Mouse (Mus musculus): ENCODE results near the gene Aqp1. TPM values are rescaled to one million over a fixed set of nuclear protein-coding genes. Genes with fewer than 3 reads are reported as not detected.

Gene Aqp1
- polyA plus RNA-seq, 1 experiment from 2014 or later: 2.8 TPM

GRCm38 (mm10) chr6:55326299-55326698, 9.9 kb upstream of the Aqp1 start:
- Histone ChIP-seq H3K4me2 (replicated peaks; ENCODE audit: low read depth, low read length) (no peak overlapping the region), H3K27me3 (ENCODE audit: control insufficient read depth, insufficient read depth, low read length) (no peaks in the 10 kb centered on the region), H3K36me3 (ENCODE audit: control insufficient read depth, insufficient read depth, low read length) (no peaks in the 10 kb centered on the region), H3K9me3 (ENCODE audit: control insufficient read depth, low read length) (no peaks in the 10 kb centered on the region), H3K9ac (ENCODE audit: low read depth, low read length) (no peak overlapping the region), H3K27ac (ENCODE audit: low read depth, low read length) (no peak overlapping the region), H3K4me3 (ENCODE audit: low read length) (no peak overlapping the region), H3K4me1 (ENCODE audit: control insufficient read depth, insufficient read depth, low read length) (no peaks in the 10 kb centered on the region)
- ATAC-seq (ENCODE audit: low FRiP score, low TSS enrichment): no peak
- WGBS: 67% methylated on average over 4 of the region's 4 CpGs

- Histone ChIP-seq H3K4me3 (ENCODE audit: low read length) (no peak overlapping the region), H3K4me2 (replicated peaks; ENCODE audit: low read depth, low read length) (no peak overlapping the region), H3K9me3 (ENCODE audit: control insufficient read depth, low read length) (no peaks in the 10 kb centered on the region), H3K36me3 (ENCODE audit: control insufficient read depth, insufficient read depth, low read length) (no peaks in the 10 kb centered on the region), H3K27ac (ENCODE audit: low read depth, low read length) (no peak overlapping the region), H3K4me1 (ENCODE audit: control insufficient read depth, insufficient read depth, low read length) (no peaks in the 10 kb centered on the region), H3K27me3 (ENCODE audit: control insufficient read depth, insufficient read depth, low read length) (no peaks in the 10 kb centered on the region), H3K9ac (ENCODE audit: low read depth, low read length) (no peak overlapping the region)
- ATAC-seq (ENCODE audit: low FRiP score, low TSS enrichment): no peak
- 82% methylated on average over 13 of the region's 13 CpGs for WGBS
These were observed 8.9 kb upstream of the Aqp1 start for GRCm38 (mm10) chr6:55327326-55327725.

GRCm38 (mm10) chr6:55328179-55328578, 8.1 kb upstream of the Aqp1 start:
- 74% methylated on average over 4 of the region's 4 CpGs for WGBS
- ATAC-seq (ENCODE audit: low FRiP score, low TSS enrichment): no peak

GRCm38 (mm10) chr6:55331315-55331714, 4.9 kb upstream of the Aqp1 start:
- H3K27ac ChIP-seq (ENCODE audit: low read depth, low read length): no peak overlapping the region
- WGBS: 42% methylated on average over 6 of the region's 6 CpGs
- no peak overlapping the region for H3K4me3 ChIP-seq (ENCODE audit: low read length)
- no peaks in the 10 kb centered on the region for H3K27me3 ChIP-seq (ENCODE audit: control insufficient read depth, insufficient read depth, low read length)
- H3K4me1 ChIP-seq (ENCODE audit: control insufficient read depth, insufficient read depth, low read length): peaks cover 6% of the 10 kb centered on the region; the same call in 1 of the 2 replicates
- H3K9ac ChIP-seq (ENCODE audit: low read depth, low read length): no peak overlapping the region
- no peak for ATAC-seq (ENCODE audit: low FRiP score, low TSS enrichment)
- H3K4me2 ChIP-seq (replicated peaks; ENCODE audit: low read depth, low read length): no peak overlapping the region
- H3K36me3 ChIP-seq (ENCODE audit: control insufficient read depth, insufficient read depth, low read length): no peaks in the 10 kb centered on the region
- no peaks in the 10 kb centered on the region for H3K9me3 ChIP-seq (ENCODE audit: control insufficient read depth, low read length)

More at GRCm38 (mm10) chr6:55328179-55328578, 8.1 kb upstream of the Aqp1 start:
- Histone ChIP-seq H3K9ac (ENCODE audit: low read depth, low read length) (no peak overlapping the region), H3K4me1 (ENCODE audit: control insufficient read depth, insufficient read depth, low read length) (no peaks in the 10 kb centered on the region), H3K27ac (ENCODE audit: low read depth, low read length) (no peak overlapping the region), H3K4me3 (ENCODE audit: low read length) (no peak overlapping the region), H3K9me3 (ENCODE audit: control insufficient read depth, low read length) (no peaks in the 10 kb centered on the region), H3K36me3 (ENCODE audit: control insufficient read depth, insufficient read depth, low read length) (no peaks in the 10 kb centered on the region), H3K4me2 (replicated peaks; ENCODE audit: low read depth, low read length) (no peak overlapping the region), H3K27me3 (ENCODE audit: control insufficient read depth, insufficient read depth, low read length) (no peaks in the 10 kb centered on the region)

- Histone ChIP-seq H3K9ac (ENCODE audit: low read depth, low read length) (no peak overlapping the region), H3K27ac (ENCODE audit: low read depth, low read length) (no peak overlapping the region), H3K4me1 (ENCODE audit: control insufficient read depth, insufficient read depth, low read length) (peaks cover 9% of the 10 kb centered on the region; the same call in 1 of the 2 replicates), H3K4me3 (ENCODE audit: low read length) (no peak overlapping the region), H3K4me2 (replicated peaks; ENCODE audit: low read depth, low read length) (no peak overlapping the region), H3K27me3 (ENCODE audit: control insufficient read depth, insufficient read depth, low read length) (no peaks in the 10 kb centered on the region), H3K36me3 (ENCODE audit: control insufficient read depth, insufficient read depth, low read length) (no peaks in the 10 kb centered on the region), H3K9me3 (ENCODE audit: control insufficient read depth, low read length) (no peaks in the 10 kb centered on the region)
- 57% methylated on average over 5 of the region's 5 CpGs for WGBS
- ATAC-seq (ENCODE audit: low FRiP score, low TSS enrichment): no peak
These were observed 4.0 kb upstream of the Aqp1 start for GRCm38 (mm10) chr6:55332100-55332772.

- H3K4me2 ChIP-seq (replicated peaks; ENCODE audit: low read depth, low read length): no peak overlapping the region
- H3K4me1 ChIP-seq (ENCODE audit: control insufficient read depth, insufficient read depth, low read length): peaks cover 9% of the 10 kb centered on the region; the same call in 1 of the 2 replicates
- H3K9ac ChIP-seq (ENCODE audit: low read depth, low read length): no peak overlapping the region
- H3K27me3 ChIP-seq (ENCODE audit: control insufficient read depth, insufficient read depth, low read length): no peaks in the 10 kb centered on the region
- no peaks in the 10 kb centered on the region for H3K36me3 ChIP-seq (ENCODE audit: control insufficient read depth, insufficient read depth, low read length)
- H3K27ac ChIP-seq (ENCODE audit: low read depth, low read length): no peak overlapping the region
- no peaks in the 10 kb centered on the region for H3K9me3 ChIP-seq (ENCODE audit: control insufficient read depth, low read length)
- ATAC-seq (ENCODE audit: low FRiP score, low TSS enrichment): no peak
- WGBS: 81% methylated on average over 6 of the region's 6 CpGs
- H3K4me3 ChIP-seq (ENCODE audit: low read length): no peak overlapping the region
These were observed 3.5 kb upstream of the Aqp1 start for GRCm38 (mm10) chr6:55332773-55333109.

GRCm38 (mm10) chr6:55337242-55337641, 1.0 kb downstream of the Aqp1 start:
- H3K27ac ChIP-seq (ENCODE audit: low read depth, low read length): no peak overlapping the region
- ATAC-seq (ENCODE audit: low FRiP score, low TSS enrichment): no peak
- no peaks in the 10 kb centered on the region for H3K9me3 ChIP-seq (ENCODE audit: control insufficient read depth, low read length)
- H3K9ac ChIP-seq (ENCODE audit: low read depth, low read length): no peak overlapping the region
- 90% methylated on average over 5 of the region's 5 CpGs for WGBS
- H3K27me3 ChIP-seq (ENCODE audit: control insufficient read depth, insufficient read depth, low read length): no peaks in the 10 kb centered on the region
- H3K4me2 ChIP-seq (replicated peaks; ENCODE audit: low read depth, low read length): no peak overlapping the region; the same call in 1 of the 2 replicates
- H3K4me1 ChIP-seq (ENCODE audit: control insufficient read depth, insufficient read depth, low read length): peaks cover 9% of the 10 kb centered on the region; the same call in 1 of the 2 replicates
- no peaks in the 10 kb centered on the region for H3K36me3 ChIP-seq (ENCODE audit: control insufficient read depth, insufficient read depth, low read length)
- no peak overlapping the region for H3K4me3 ChIP-seq (ENCODE audit: low read length)

GRCm38 (mm10) chr6:55338077-55338476, 1.8 kb downstream of the Aqp1 start:
- H3K27me3 ChIP-seq (ENCODE audit: control insufficient read depth, insufficient read depth, low read length): no peaks in the 10 kb centered on the region
- no peaks in the 10 kb centered on the region for H3K9me3 ChIP-seq (ENCODE audit: control insufficient read depth, low read length)
- WGBS: 46% methylated on average over 6 of the region's 6 CpGs
- peaks cover 9% of the 10 kb centered on the region; the same call in 1 of the 2 replicates for H3K4me1 ChIP-seq (ENCODE audit: control insufficient read depth, insufficient read depth, low read length)
- H3K4me2 ChIP-seq (replicated peaks; ENCODE audit: low read depth, low read length): no peak overlapping the region
- H3K4me3 ChIP-seq (ENCODE audit: low read length): no peak overlapping the region
- no peak overlapping the region for H3K27ac ChIP-seq (ENCODE audit: low read depth, low read length)
- no peaks in the 10 kb centered on the region for H3K36me3 ChIP-seq (ENCODE audit: control insufficient read depth, insufficient read depth, low read length)
- no peak for ATAC-seq (ENCODE audit: low FRiP score, low TSS enrichment)
- no peak overlapping the region for H3K9ac ChIP-seq (ENCODE audit: low read depth, low read length)

GRCm38 (mm10) chr6:55338934-55339825, 2.9 kb downstream of the Aqp1 start:
- Histone ChIP-seq H3K9ac (ENCODE audit: low read depth, low read length) (no peak overlapping the region), H3K4me2 (replicated peaks; ENCODE audit: low read depth, low read length) (no peak overlapping the region), H3K27me3 (ENCODE audit: control insufficient read depth, insufficient read depth, low read length) (no peaks in the 10 kb centered on the region), H3K36me3 (ENCODE audit: control insufficient read depth, insufficient read depth, low read length) (no peaks in the 10 kb centered on the region), H3K4me1 (ENCODE audit: control insufficient read depth, insufficient read depth, low read length) (peaks cover 9% of the 10 kb centered on the region; the same call in 1 of the 2 replicates), H3K27ac (ENCODE audit: low read depth, low read length) (no peak overlapping the region), H3K4me3 (ENCODE audit: low read length) (no peak overlapping the region), H3K9me3 (ENCODE audit: control insufficient read depth, low read length) (no peaks in the 10 kb centered on the region)
- WGBS: 80% methylated on average over 9 of the region's 9 CpGs
- ATAC-seq (ENCODE audit: low FRiP score, low TSS enrichment): no peak
